Mouse (Mus musculus) liver, postnatal 0 days (tissue): ENCODE measurements around the gene Nav2.

ENCODE experiments used
- CTCF ChIP-seq: sonication (generic); IDR thresholded peaks from 2 replicates; pipeline ENCODE4 v1.5.1; 2016; ENCODE audit warnings: antibody characterized with exemption, low read depth
- EP300 ChIP-seq: IDR thresholded peaks from 2 replicates; pipeline ENCODE4 v1.6.1; 2016; ENCODE audit warnings: antibody characterized with exemption, low read depth, mild to moderate bottlenecking

GRCm38 (mm10) chr7:49026466-49026865 is 118.0 kb downstream of the Nav2 start:
- TF ChIP-seq CTCF = no peak
- TF ChIP-seq EP300 = no peak
